Mouse (Mus musculus) heart, postnatal 0 days (tissue): Measurements from ENCODE around the gene Klhdc9. TPM values are rescaled to one million over a fixed set of nuclear protein-coding genes. Genes with fewer than 3 reads are reported as not detected.

Experiments
- ATAC-seq: fragments of 200-750 bp; cut with Nextera tagmentation; 2 replicates; pipeline ENCODE4 v1.8.0; 2017; ENCODE audit warnings: low read depth, moderate number of reproducible peaks, moderate library complexity; ENCODE audit not compliant: insufficient read depth
- DNase-seq: peaks from one replicate; pipeline ENCODE4 v3.0.0-alpha.2; 2016; ENCODE audit warnings: low spot score
- H3K27ac ChIP-seq: fragments of 300-500 bp; sonication (generic); 2 replicates; pipeline ENCODE4 v1.5.1; 2014; ENCODE audit warnings: low read depth, mild to moderate bottlenecking
- H3K27me3 ChIP-seq: fragments of 300-500 bp; sonication (generic); 2 replicates; pipeline ENCODE4 v1.6.1; 2014; ENCODE audit warnings: low read length, mixed read lengths; ENCODE audit not compliant: control insufficient read depth, insufficient read depth
- H3K36me3 ChIP-seq: fragments of 300-500 bp; sonication (generic); replicated peaks from 2 replicates; pipeline ENCODE4 v1.6.1; 2014; ENCODE audit warnings: low read length, mixed read lengths; ENCODE audit not compliant: control insufficient read depth, insufficient read depth
- H3K4me1 ChIP-seq: fragments of 300-500 bp; sonication (generic); 2 replicates; pipeline ENCODE4 v1.6.1; 2014; ENCODE audit warnings: antibody characterized with exemption; ENCODE audit not compliant: control insufficient read depth, insufficient read depth
- H3K4me2 ChIP-seq: fragments of 300-500 bp; sonication (generic); 2 replicates; pipeline ENCODE4 v1.6.1; 2014; ENCODE audit warnings: low read depth, mild to moderate bottlenecking, low read length, moderate library complexity
- H3K4me3 ChIP-seq: fragments of 300-500 bp; sonication (generic); 2 replicates; pipeline ENCODE4 v1.5.1; 2014; ENCODE audit warnings: low read depth, low read length
- H3K9ac ChIP-seq: fragments of 300-500 bp; sonication (generic); replicated peaks from 2 replicates; pipeline ENCODE4 v1.6.1; 2014; ENCODE audit warnings: low read depth, low read length, mixed read lengths
- H3K9me3 ChIP-seq: fragments of 300-500 bp; sonication (generic); replicated peaks from 2 replicates; pipeline ENCODE4 v1.6.1; 2016; ENCODE audit warnings: low read length; ENCODE audit not compliant: control insufficient read depth
- CTCF ChIP-seq: IDR thresholded peaks from 2 replicates; pipeline ENCODE4 v1.5.1; 2016; ENCODE audit warnings: antibody characterized with exemption, control low read depth, low read depth
- EP300 ChIP-seq: IDR thresholded peaks from 2 replicates; pipeline ENCODE4 v1.6.1; 2016; ENCODE audit warnings: antibody characterized with exemption, low read depth
- WGBS: fragments of 180-500 bp; shearing (Covaris S2); extraction: QIAGEN DNeasy Blood & Tissue Kit; methylation state at CpG from one replicate; pipeline ENCODE4 v1.1.7; 2014; 5-methylcytosine and 5-hydroxymethylcytosine counted together
- polyA plus RNA-seq: library from polyadenylated mRNA; unstranded; fragments of >200 nt; fragmentation: Nextera tagmentation; extraction: Ambion mirVana; gene quantifications from 2 replicates; pipeline ENCODE4 v1.2.1, GENCODE M21; 2015
- total RNA-seq: library from RNA; depleted of rRNA; stranded (reverse); fragments of >200 nt; gene quantifications from 2 replicates; pipeline ENCODE4 v1.2.3, GENCODE M21; 2014; ENCODE audit warnings: low replicate concordance

The Klhdc9 gene
- total and polyA plus RNA-seq, 2 experiments from 2014 or later, result 1.1 to 3.2 TPM

DNA sequence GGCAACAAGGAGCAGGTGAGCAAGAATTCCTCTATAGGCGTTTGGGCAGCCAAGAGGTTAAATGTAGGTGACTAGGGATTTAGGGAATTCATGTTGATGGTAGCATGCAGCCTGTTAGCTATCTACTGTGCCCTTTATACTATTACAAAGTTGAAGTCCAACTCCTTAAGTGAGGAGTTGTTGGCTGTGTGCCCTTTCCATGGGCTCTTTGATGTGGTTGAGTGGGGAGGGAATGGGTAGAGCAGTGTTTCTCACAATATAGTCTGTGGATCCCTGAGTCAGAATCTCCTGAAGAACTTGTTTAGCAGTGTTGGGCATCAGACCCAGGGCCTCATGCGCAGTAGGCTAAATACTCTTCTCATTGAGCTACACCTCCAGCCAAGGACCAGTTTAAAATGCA lies 3.8 kb downstream of the Klhdc9 start:
- no peak for ATAC-seq
- 88% methylated on average over 2 of the region's 2 CpGs for WGBS
- no peak overlapping the region for H3K9ac ChIP-seq

DNA sequence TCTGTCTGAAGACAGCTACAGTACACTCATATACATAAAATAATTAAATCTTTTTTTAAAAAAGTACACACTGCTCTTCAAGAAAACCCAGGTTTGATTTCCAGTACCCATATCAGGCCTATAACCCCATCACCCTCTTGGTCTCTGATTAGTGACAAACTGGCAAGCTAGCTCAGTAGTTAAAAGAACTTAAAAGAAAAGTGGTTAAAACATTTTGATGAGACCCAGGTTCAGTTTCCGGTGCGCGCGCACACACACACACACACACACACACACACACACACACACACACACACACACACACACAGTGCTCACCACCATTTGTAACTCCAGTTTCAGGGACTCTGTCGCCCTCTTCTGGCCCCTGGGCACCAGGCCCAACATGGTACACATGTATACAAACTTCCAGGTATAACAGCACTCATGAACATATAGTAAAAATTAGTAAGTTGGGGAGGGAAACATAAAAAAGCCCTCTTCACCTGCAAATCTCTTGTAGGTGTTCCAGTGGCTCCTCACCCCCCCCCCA lies 4.7 kb downstream of the Klhdc9 start:
- DNase-seq (peak; percentile 28), ATAC-seq (no peak)
- no peak overlapping the region for H3K4me2 ChIP-seq
- H3K4me1 ChIP-seq, result no peaks in the 10 kb centered on the region
- no peak for TF ChIP-seq EP300
- TF ChIP-seq CTCF, result peak; percentile 46
- 77% methylated on average over 5 of the region's 5 CpGs for WGBS
- no peaks in the 10 kb centered on the region for H3K9me3 ChIP-seq
- no peaks in the 10 kb centered on the region for H3K27me3 ChIP-seq
- H3K27ac ChIP-seq, result no peak overlapping the region
- no peak overlapping the region for H3K9ac ChIP-seq
- H3K4me3 ChIP-seq, result no peak overlapping the region
- H3K36me3 ChIP-seq, result peaks cover 21% of the 10 kb centered on the region

More for the DNA sequence above, 3.8 kb downstream of the Klhdc9 start:
- DNase-seq, result no peak
- no peaks in the 10 kb centered on the region for H3K9me3 ChIP-seq
- no peak overlapping the region for H3K4me2 ChIP-seq
- no peaks in the 10 kb centered on the region for H3K4me1 ChIP-seq
- no peak overlapping the region for H3K27ac ChIP-seq
- no peak overlapping the region for H3K4me3 ChIP-seq
- H3K27me3 ChIP-seq, result no peaks in the 10 kb centered on the region
- H3K36me3 ChIP-seq, result peaks cover 21% of the 10 kb centered on the region
- TF ChIP-seq EP300, result no peak
- TF ChIP-seq CTCF, result no peak

GRCm38 (mm10) chr1:171349210-171349609 lies 11.4 kb downstream of the Klhdc9 start:
- DNase-seq, result no peak
- Histone ChIP-seq H3K4me1 (peaks cover 18% of the 10 kb centered on the region), H3K9ac (no peak overlapping the region), H3K4me2 (no peak overlapping the region), H3K27ac (no peak overlapping the region), H3K9me3 (no peaks in the 10 kb centered on the region), H3K4me3 (no peak overlapping the region), H3K36me3 (no peaks in the 10 kb centered on the region), H3K27me3 (no peaks in the 10 kb centered on the region)
- no peak for ATAC-seq
- 88% methylated on average over 2 of the region's 2 CpGs for WGBS
- no peak for TF ChIP-seq EP300
- TF ChIP-seq CTCF, result no peak

- H3K4me2 ChIP-seq, result no peak overlapping the region
- H3K9ac ChIP-seq, result no peak overlapping the region
- H3K27me3 ChIP-seq, result no peaks in the 10 kb centered on the region
- no peak for TF ChIP-seq EP300
- no peak for TF ChIP-seq CTCF
- no peak overlapping the region for H3K4me3 ChIP-seq
- H3K27ac ChIP-seq, result no peak overlapping the region
- peaks cover 20% of the 10 kb centered on the region for H3K4me1 ChIP-seq
- DNase-seq (no peak), ATAC-seq (no peak)
- no peaks in the 10 kb centered on the region for H3K36me3 ChIP-seq
- no peaks in the 10 kb centered on the region for H3K9me3 ChIP-seq
- 85% methylated on average over 3 of the region's 3 CpGs for WGBS
Observed at GRCm38 (mm10) chr1:171348665-171349064, 11.9 kb downstream of the Klhdc9 start.

DNA sequence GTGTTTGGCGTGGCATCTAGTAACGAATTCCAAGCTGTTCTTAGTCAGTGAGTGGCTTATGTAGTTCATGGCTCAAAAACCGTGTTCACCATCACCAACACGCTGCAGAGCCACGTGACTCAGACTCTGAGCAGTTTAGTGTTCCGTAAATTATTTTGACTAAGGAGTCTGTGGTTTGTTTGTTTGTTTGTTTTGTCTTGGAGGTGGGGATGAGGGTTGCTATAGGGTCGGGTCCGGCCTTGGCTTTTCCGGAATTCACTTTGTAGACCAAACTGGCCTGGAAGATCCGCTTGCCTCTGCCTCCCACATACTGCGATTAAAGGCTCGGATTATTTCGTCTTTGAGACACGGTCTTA lies 14.5 kb downstream of the Klhdc9 start:
- DNase-seq (no peak), ATAC-seq (peak; percentile 22)
- Histone ChIP-seq H3K4me3 (peak overlapping the region; percentile 86), H3K4me2 (peak overlapping the region; percentile 90), H3K4me1 (peaks cover 20% of the 10 kb centered on the region), H3K27ac (peak overlapping the region; percentile 62), H3K27me3 (no peaks in the 10 kb centered on the region), H3K36me3 (peaks cover 24% of the 10 kb centered on the region), H3K9ac (peak overlapping the region; percentile 76), H3K9me3 (no peaks in the 10 kb centered on the region)
- 1% methylated on average over 14 of the region's 14 CpGs for WGBS
- no peak for TF ChIP-seq EP300
- no peak for TF ChIP-seq CTCF
